Mouse (Mus musculus): ENCODE results near the gene Lin37. TPM values are rescaled to one million over a fixed set of nuclear protein-coding genes. Genes with fewer than 3 reads are reported as not detected.

Lin37 gene
- total and polyA plus RNA-seq, 3 experiments = 4.0 to 38.6 (median 8.3) TPM

- peak overlapping the region; percentile 84 to 93 (median 89) for H3K4me3 ChIP-seq (replicated peaks in 1 of 3; ENCODE audit: low read depth in 2 of 3, low read length in 2 of 3, poor library complexity in 1 of 3)
- dilution Hi-C loops (cut with MboI; ENCODE audit: extremely low pct_ligation_motif_present, extremely low pct_unique_long_range_greater_than_20kb, low sequenced_read_pairs) = no loop called here
Observed at GRCm38 (mm10) chr7:30593579-30594509, 34.2 kb upstream of the Lin37 start.

DNA sequence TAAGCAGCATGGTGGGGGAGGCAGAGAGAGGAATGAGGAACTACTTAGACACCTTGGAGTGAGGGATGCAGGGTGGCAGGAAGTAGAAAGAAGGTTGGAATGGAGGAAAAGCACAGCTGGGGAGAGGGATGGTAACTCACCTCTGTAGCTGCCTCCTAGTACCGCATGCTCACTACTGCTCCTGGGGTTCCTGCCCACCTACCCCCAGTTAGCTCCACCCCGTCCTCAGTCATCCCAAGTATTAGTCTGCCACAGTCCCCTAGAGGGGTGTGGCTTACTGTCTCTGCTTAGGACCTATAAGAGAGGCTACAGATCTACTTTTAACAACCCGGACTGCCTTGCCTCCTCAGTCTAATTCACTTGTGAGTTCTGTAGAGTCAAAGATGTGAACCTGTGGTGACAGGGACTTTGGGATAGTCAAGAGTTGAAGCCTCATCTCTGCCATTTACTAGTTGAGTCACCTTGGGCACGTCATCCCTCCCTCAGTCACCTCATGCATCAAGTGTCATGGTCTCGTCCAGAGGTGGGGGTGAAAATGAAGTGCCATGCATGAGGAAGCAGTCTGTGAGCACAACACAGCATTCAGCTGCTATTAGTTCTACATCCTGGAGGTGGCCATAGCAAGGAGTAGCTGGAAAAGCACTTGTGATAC is 33.3 kb upstream of the Lin37 start:
- H3K79me2 ChIP-seq (replicated peaks; ENCODE audit: control insufficient read depth, extremely low read depth, insufficient read depth, poor library complexity, severe bottlenecking) = peaks cover 39% of the 10 kb centered on the region
- peaks cover 0 to 14% of the 10 kb centered on the region in 2 experiments for H3K36me3 ChIP-seq (replicated peaks in 1 of 2; ENCODE audit: control insufficient read depth in 1 of 2, insufficient read depth in 1 of 2, low read length in 1 of 2)
- H3K4me2 ChIP-seq (ENCODE audit: insufficient read depth, low read depth, poor library complexity, severe bottlenecking) = peak overlapping the region; percentile 93
- in situ Hi-C loops (cut with MboI; ENCODE audit: low pct_ligation_motif_present, low pct_unique_long_range_greater_than_20kb, low sequenced_read_pairs) (no loop called here), dilution Hi-C loops (cut with MboI; ENCODE audit: extremely low pct_ligation_motif_present, extremely low pct_unique_long_range_greater_than_20kb, low sequenced_read_pairs) (no loop called here)
- H3K27me3 ChIP-seq (replicated peaks) = no peaks in the 10 kb centered on the region
- H3K4me3 ChIP-seq (replicated peaks in 1 of 3; ENCODE audit: low read depth in 2 of 3, low read length in 2 of 3, poor library complexity in 1 of 3) = peak overlapping the region; percentile 84 to 93 (median 89)
- H3K9me3 ChIP-seq (replicated peaks; ENCODE audit: low read length) = no peaks in the 10 kb centered on the region
- peaks cover 16 to 46% of the 10 kb centered on the region in 2 experiments for H3K4me1 ChIP-seq (ENCODE audit: control insufficient read depth in 1 of 2, insufficient read depth in 2 of 2)
- H3K27ac ChIP-seq (ENCODE audit: insufficient read depth, low read depth) = peak overlapping the region; percentile 100
- DNase-seq (ENCODE audit: extremely low read depth) = peak; percentile 94
- peak overlapping the region; percentile 74 for H3K9ac ChIP-seq (ENCODE audit: insufficient read depth, low read depth)
- TF ChIP-seq CTCF (conservative IDR thresholded peaks at IDR 0.05 in 1 of 2, IDR thresholded peaks at IDR 0.05 in 1 of 2; ENCODE audit: low read depth in 2 of 2, low read length in 2 of 2) (peak in 1 of 2 experiments; percentile 4; a peak in 1 of 4 replicates), JUN (IDR thresholded peaks at IDR 0.05; ENCODE audit: insufficient read depth, low read depth, low read length) (peak; percentile 46; the same call in 1 of the 2 replicates), POLR2A (IDR thresholded peaks at IDR 0.05; ENCODE audit: low read depth, low read length) (peak; percentile 85), UBTF (IDR thresholded peaks at IDR 0.05; ENCODE audit: low read depth, low read length) (no peak), NELFE (IDR thresholded peaks at IDR 0.05; ENCODE audit: low read depth, low read length) (peak; percentile 66), MYC (IDR thresholded peaks at IDR 0.05; ENCODE audit: low read depth, low read length) (peak; percentile 64), SMC3 (IDR thresholded peaks at IDR 0.05; ENCODE audit: low read depth, low read length) (no peak; the same call in 1 of the 2 replicates), ELF1 (IDR thresholded peaks at IDR 0.05; ENCODE audit: low read depth, low read length) (no peak; the same call in 1 of the 2 replicates), EP300 (IDR thresholded peaks at IDR 0.05; ENCODE audit: low read length) (no peak), BHLHE40 (IDR thresholded peaks at IDR 0.05; ENCODE audit: low read depth, low read length) (0 out of 2 replicates have a peak, but pooled peaks have one; percentile 26), NRF1 (IDR thresholded peaks at IDR 0.05; ENCODE audit: low read depth, low read length) (peak; percentile 63), TBP (conservative IDR thresholded peaks at IDR 0.05; ENCODE audit: low read depth, low read length) (peak; percentile 78), POLR2AphosphoS2 (IDR thresholded peaks at IDR 0.05; ENCODE audit: low read depth, low read length) (no peak), RAD21 (IDR thresholded peaks at IDR 0.05; ENCODE audit: low read depth, low read length) (no peak), SIN3A (IDR thresholded peaks at IDR 0.05; ENCODE audit: low read length) (peak; percentile 36)

More at GRCm38 (mm10) chr7:30593579-30594509, 34.2 kb upstream of the Lin37 start:
- H3K9me3 ChIP-seq (replicated peaks; ENCODE audit: low read length) = no peaks in the 10 kb centered on the region
- in situ Hi-C loops (cut with MboI; ENCODE audit: low pct_ligation_motif_present, low pct_unique_long_range_greater_than_20kb, low sequenced_read_pairs) = no loop called here
- peak overlapping the region; percentile 74 for H3K9ac ChIP-seq (ENCODE audit: insufficient read depth, low read depth)
- peaks cover 33% of the 10 kb centered on the region for H3K79me2 ChIP-seq (replicated peaks; ENCODE audit: control insufficient read depth, extremely low read depth, insufficient read depth, poor library complexity, severe bottlenecking)
- peak; percentile 91 for DNase-seq (ENCODE audit: extremely low read depth)
- H3K4me1 ChIP-seq (ENCODE audit: control insufficient read depth in 1 of 2, insufficient read depth in 2 of 2) = peaks cover 16 to 46% of the 10 kb centered on the region in 2 experiments
- H3K36me3 ChIP-seq (replicated peaks in 1 of 2; ENCODE audit: control insufficient read depth in 1 of 2, insufficient read depth in 1 of 2, low read length in 1 of 2) = peaks cover 0 to 14% of the 10 kb centered on the region in 2 experiments
- peak overlapping the region; percentile 100 for H3K27ac ChIP-seq (ENCODE audit: insufficient read depth, low read depth)
- TF ChIP-seq ZNF384 (IDR thresholded peaks at IDR 0.05; ENCODE audit: low read depth, low read length) (no peak), HCFC1 (IDR thresholded peaks at IDR 0.05; ENCODE audit: low read depth, low read length) (no peak), MXI1 (IDR thresholded peaks at IDR 0.05; ENCODE audit: low read depth, low read length) (peak; percentile 11; the same call in 1 of the 2 replicates), RAD21 (IDR thresholded peaks at IDR 0.05; ENCODE audit: low read depth, low read length) (no peak), ZMIZ1 (IDR thresholded peaks at IDR 0.05; ENCODE audit: low read depth, low read length) (no peak; the same call in none of the 2 replicates), TBP (conservative IDR thresholded peaks at IDR 0.05; ENCODE audit: low read depth, low read length) (peak; percentile 84), KAT2A (IDR thresholded peaks at IDR 0.05; ENCODE audit: insufficient replicate concordance, low read length) (no peak), MAZ (IDR thresholded peaks at IDR 0.05; ENCODE audit: low read depth, low read length) (no peak; the same call in 1 of the 2 replicates), CHD1 (IDR thresholded peaks at IDR 0.05; ENCODE audit: low read depth, low read length) (no peak), USF1 (IDR thresholded peaks at IDR 0.05; ENCODE audit: low read depth, low read length) (no peak), CHD2 (IDR thresholded peaks at IDR 0.05; ENCODE audit: low read length) (peak; percentile 74), IRF4 (IDR thresholded peaks at IDR 0.05; ENCODE audit: low read depth, low read length) (peak; percentile 99), GABPA (IDR thresholded peaks at IDR 0.05; ENCODE audit: insufficient replicate concordance, low read depth, low read length) (no peak), BHLHE40 (IDR thresholded peaks at IDR 0.05; ENCODE audit: low read depth, low read length) (peak; percentile 60), MYC (IDR thresholded peaks at IDR 0.05; ENCODE audit: low read depth, low read length) (peak; percentile 77), UBTF (IDR thresholded peaks at IDR 0.05; ENCODE audit: low read depth, low read length) (no peak), POLR2AphosphoS2 (IDR thresholded peaks at IDR 0.05; ENCODE audit: low read depth, low read length) (peak; percentile 38; the same call in 1 of the 2 replicates), ETS1 (conservative IDR thresholded peaks at IDR 0.05; ENCODE audit: low read depth, low read length) (peak; percentile 67), SMC3 (IDR thresholded peaks at IDR 0.05; ENCODE audit: low read depth, low read length) (no peak; the same call in 1 of the 2 replicates), ZKSCAN1 (IDR thresholded peaks at IDR 0.05; ENCODE audit: borderline replicate concordance, low read depth, low read length) (no peak), POLR2A (IDR thresholded peaks at IDR 0.05; ENCODE audit: low read depth, low read length) (peak; percentile 72), MEF2A (IDR thresholded peaks at IDR 0.05; ENCODE audit: borderline replicate concordance, low read depth, low read length) (peak; percentile 47), PAX5 (IDR thresholded peaks at IDR 0.05; ENCODE audit: low read length) (no peak), MAX (IDR thresholded peaks at IDR 0.05; ENCODE audit: low read length) (no peak; the same call in 1 of the 2 replicates), MAFK (IDR thresholded peaks at IDR 0.05; ENCODE audit: insufficient replicate concordance, low read length) (no peak; the same call in 1 of the 2 replicates), TCF12 (IDR thresholded peaks at IDR 0.05; ENCODE audit: low read depth, low read length) (peak; percentile 59; the same call in 1 of the 2 replicates), RCOR1 (conservative IDR thresholded peaks at IDR 0.05; ENCODE audit: low read depth, low read length) (peak; percentile 58; the same call in 1 of the 2 replicates), NELFE (IDR thresholded peaks at IDR 0.05; ENCODE audit: low read depth, low read length) (peak; percentile 45; the same call in 1 of the 2 replicates), EP300 (IDR thresholded peaks at IDR 0.05; ENCODE audit: low read length) (peak; percentile 97), ELF1 (IDR thresholded peaks at IDR 0.05; ENCODE audit: low read depth, low read length) (no peak), SIN3A (IDR thresholded peaks at IDR 0.05; ENCODE audit: low read length) (0 out of 2 replicates have a peak, but pooled peaks have one; percentile 60), CTCF (conservative IDR thresholded peaks at IDR 0.05 in 1 of 2, IDR thresholded peaks at IDR 0.05 in 1 of 2; ENCODE audit: low read depth in 2 of 2, low read length in 2 of 2) (no peak), JUND (conservative IDR thresholded peaks at IDR 0.05; ENCODE audit: low read depth, low read length) (peak; percentile 97), JUN (IDR thresholded peaks at IDR 0.05; ENCODE audit: insufficient read depth, low read depth, low read length) (peak; percentile 91), USF2 (conservative IDR thresholded peaks at IDR 0.05; ENCODE audit: low read depth, low read length) (no peak; the same call in 1 of the 2 replicates), NRF1 (IDR thresholded peaks at IDR 0.05; ENCODE audit: low read depth, low read length) (no peak)
- H3K27me3 ChIP-seq (replicated peaks) = no peaks in the 10 kb centered on the region
- peak overlapping the region; percentile 93 for H3K4me2 ChIP-seq (ENCODE audit: insufficient read depth, low read depth, poor library complexity, severe bottlenecking)

Measured in CH12.LX (cell line).